Mouse (Mus musculus) embryonic stem cell, embryonic (primary cell): ENCODE measurements at regions not wholly inside any gene's neighbourhood (a gene's known extent, or its start where the extent isn't known, plus 50 kb on each side); places are given as distances from the start of the nearest gene placed in this dataset.

Experiments
- CTCF ChIA-PET, 4 experiments: fragments of 300-600 bp in 2 of 4; fragments of 350-600 bp in 2 of 4; sonication (Branson Sonifier 250); formaldehyde crosslinking; loops; one replicate each; lab custom pipeline; 2022; ENCODE audit warnings: inconsistent platforms in 2 of 4; lab: Charles Lee
- POLR2A ChIA-PET, 4 experiments: fragments of 300-600 bp in 2 of 4; fragments of 350-600 bp in 2 of 4; sonication (Branson Sonifier 250); formaldehyde crosslinking; loops; one replicate each; lab custom pipeline; 2022; ENCODE audit warnings: antibody characterized with exemption in 4 of 4, inconsistent platforms in 1 of 4; lab: Charles Lee

- POLR2A ChIA-PET, result no interaction called here
- CTCF ChIA-PET, result no interaction called here
Observed at GRCm38 (mm10) chr9:15420677-15421076, 63.1 kb upstream of the Cep295 start.

DNA sequence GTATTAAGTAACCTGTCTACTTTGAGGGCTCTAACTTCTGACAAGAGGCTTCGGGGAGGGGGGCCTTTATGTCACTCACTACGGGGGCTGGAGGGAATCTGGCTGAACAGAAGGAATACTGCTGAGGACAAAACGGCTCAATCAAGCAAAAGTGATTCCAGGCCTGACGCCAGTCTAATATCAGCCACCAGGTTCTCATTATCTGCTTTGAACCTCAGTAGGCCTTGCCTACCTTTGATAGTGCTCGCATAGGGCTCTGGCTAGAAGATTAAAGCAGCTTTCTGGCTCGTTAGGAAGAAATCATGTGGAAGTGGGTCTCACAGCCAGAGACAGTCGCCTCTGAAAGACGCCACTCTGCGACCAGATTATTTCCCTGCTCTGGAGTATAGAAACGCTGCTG, 64.3 kb upstream of the Cep295 start:
- POLR2A ChIA-PET, result no interaction called here
- CTCF ChIA-PET, result no interaction called here

DNA sequence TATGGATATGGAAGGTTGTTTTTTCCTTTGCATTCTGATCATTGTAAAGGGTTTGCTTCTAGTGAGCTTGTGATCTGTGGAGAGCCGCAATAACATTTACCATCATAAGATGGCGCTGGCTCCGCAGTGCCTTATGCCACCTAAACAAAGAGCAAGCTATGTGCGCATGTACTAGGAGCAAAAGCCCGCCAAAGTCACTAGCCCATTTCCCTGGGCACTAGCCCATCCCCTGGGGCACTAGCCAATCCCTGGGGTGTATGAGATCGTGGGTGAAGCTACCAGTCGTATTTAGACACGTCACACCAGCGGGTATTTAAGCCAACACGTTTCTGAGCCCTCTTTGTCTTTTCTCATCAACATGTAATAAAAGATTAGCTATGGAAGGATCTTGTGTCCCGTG, 59.0 kb upstream of the Smco4 start:
- CTCF ChIA-PET, result interaction anchor here (0.6 to 1.4 kb wide), 9 partner anchors 10 to 1444 kb away, joined by 3 to 7 read pairs (median 4); partner anchors contain the start of gene Cep295 (in 1 of the 4)
- POLR2A ChIA-PET, result interaction anchor here in 3 of 4 experiments (0.5 to 1.8 kb wide), 8 partner anchors 10 to 1623 kb away, joined by 3 to 5 read pairs (median 4); partner anchors contain the start of genes 4931406C07Rik (in 1 of the 3), Cep295 (in 1 of the 3) and Taf1d (in 1 of the 3)

GRCm38 (mm10) chr9:15439319-15439980, 53.8 kb upstream of the Smco4 start:
- ChIA-PET CTCF (no interaction called here), POLR2A (interaction anchor here in 1 of 4 experiments (0.6 kb wide), 1 partner anchor 133 kb away, joined by 3 read pairs; the partner anchor contains the start of genes 4931406C07Rik and Taf1d)

GRCm38 (mm10) chr9:15442131-15442530, 51.1 kb upstream of the Smco4 start:
- ChIA-PET POLR2A (no interaction called here), CTCF (no interaction called here)
